Mouse (Mus musculus) midbrain, embryonic 11.5 days (tissue): ENCODE data around the gene Olfr1428. TPM values are rescaled to one million over a fixed set of nuclear protein-coding genes. Genes with fewer than 3 reads are reported as not detected.
"Not testable (repeated sequence)": the region's sequence is repeated elsewhere in the genome, so short reads cannot be mapped to it uniquely, and the experiment has no call there.

Source experiments
- ATAC-seq: fragments of 200-750 bp; cut with Nextera tagmentation; 2 replicates; pipeline ENCODE4 v1.8.0; 2017; ENCODE audit warnings: moderate TSS enrichment, moderate library complexity; ENCODE audit not compliant: low FRiP score
- DNase-seq: peaks from one replicate; pipeline ENCODE4 v3.0.0; 2015; ENCODE audit warnings: low spot score; ENCODE audit errors: missing footprints
- H3K27ac ChIP-seq: fragments of 300-500 bp; sonication (generic); 2 replicates; pipeline ENCODE4 v1.5.1; 2014; ENCODE audit warnings: low read depth, low read length
- H3K27me3 ChIP-seq: fragments of 300-500 bp; sonication (generic); 2 replicates; pipeline ENCODE4 v1.6.1; 2014; ENCODE audit warnings: mild to moderate bottlenecking, low read length, moderate library complexity, mixed read lengths; ENCODE audit not compliant: control insufficient read depth, insufficient read depth
- H3K36me3 ChIP-seq: fragments of 300-500 bp; sonication (generic); 2 replicates; pipeline ENCODE4 v1.6.1; 2014; ENCODE audit warnings: mild to moderate bottlenecking, low read length, moderate library complexity, mixed read lengths; ENCODE audit not compliant: control insufficient read depth, insufficient read depth
- H3K4me1 ChIP-seq: fragments of 300-500 bp; sonication (generic); 2 replicates; pipeline ENCODE4 v1.6.1; 2014; ENCODE audit warnings: low read length; ENCODE audit not compliant: control insufficient read depth, insufficient read depth
- H3K4me2 ChIP-seq: fragments of 300-500 bp; sonication (generic); 2 replicates; pipeline ENCODE4 v1.6.1; 2014; ENCODE audit warnings: mild to moderate bottlenecking, moderate library complexity
- H3K4me3 ChIP-seq: fragments of 300-500 bp; sonication (generic); 2 replicates; pipeline ENCODE4 v1.5.1; 2014; ENCODE audit warnings: low read depth, low read length
- H3K9ac ChIP-seq: fragments of 300-500 bp; sonication (generic); 2 replicates; pipeline ENCODE4 v1.6.1; 2014; ENCODE audit warnings: low read length
- H3K9me3 ChIP-seq: fragments of 300-500 bp; sonication (generic); 2 replicates; pipeline ENCODE4 v1.6.1; 2016; ENCODE audit warnings: low read length; ENCODE audit not compliant: control insufficient read depth
- WGBS: fragments of 180-500 bp; shearing (Covaris S2); extraction: QIAGEN DNeasy Blood & Tissue Kit; methylation state at CpG from one replicate; pipeline ENCODE4 v1.1.7; 2014; 5-methylcytosine and 5-hydroxymethylcytosine counted together
- polyA plus RNA-seq: library from polyadenylated mRNA; unstranded; fragments of >200 nt; fragmentation: Nextera tagmentation; extraction: Ambion mirVana; gene quantifications from 2 replicates; pipeline ENCODE4 v1.2.1, GENCODE M21; 2014

Gene Olfr1428
- polyA plus RNA-seq, 1 experiment from 2014 or later = not detected

DNA sequence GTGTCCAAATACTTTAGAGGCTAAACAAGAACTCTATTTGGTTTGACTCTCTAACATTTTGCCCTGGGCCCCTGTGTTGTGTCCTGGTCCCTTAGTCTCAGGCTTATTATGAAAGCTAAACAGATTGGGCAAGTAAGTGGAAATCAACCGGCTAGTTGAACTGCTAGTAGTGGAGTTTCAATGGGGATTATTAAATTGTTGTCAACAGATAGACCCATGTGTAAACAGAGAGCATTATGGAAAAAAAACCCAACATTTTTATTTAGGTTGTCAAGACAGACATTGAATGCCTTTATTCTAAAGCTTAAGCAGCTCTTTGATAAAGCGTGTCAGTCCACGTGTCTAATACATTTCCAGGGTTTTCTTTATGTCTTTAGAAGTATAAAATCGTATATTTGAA, 38.1 kb downstream of the Olfr1428 start, which contains the start of gene Olfr1425:
TSS of gene Olfr1425 (minus strand) at position 101 of the 400 bp plus-strand sequence.
- not testable (repeated sequence) for H3K27ac ChIP-seq, H3K4me3 ChIP-seq, DNase-seq, H3K36me3 ChIP-seq, H3K4me1 ChIP-seq, H3K9ac ChIP-seq, H3K9me3 ChIP-seq, ATAC-seq, H3K4me2 ChIP-seq, H3K27me3 ChIP-seq
- 83% methylated on average over 4 of the region's 4 CpGs for WGBS

DNA sequence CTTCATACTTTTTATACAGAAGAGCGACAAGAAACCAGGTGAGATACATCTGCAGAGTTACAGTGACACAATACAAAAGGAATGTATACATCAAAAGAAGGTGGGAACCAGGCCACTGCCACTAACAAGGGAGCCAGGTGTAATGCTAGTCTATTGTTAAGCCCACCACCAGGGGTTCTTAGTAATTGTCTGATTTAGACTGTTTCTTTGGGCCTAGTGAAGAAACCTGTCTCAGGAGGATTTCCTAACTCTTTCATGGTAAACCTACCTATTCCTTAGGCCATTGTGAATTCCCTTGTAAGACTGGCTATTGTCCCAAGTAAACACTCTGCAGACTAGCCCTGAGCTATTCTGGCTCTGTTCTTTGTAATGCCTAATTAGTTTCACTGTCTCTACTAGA, 46.2 kb downstream of the Olfr1428 start:
- H3K4me2 ChIP-seq, H3K27me3 ChIP-seq, H3K27ac ChIP-seq, H3K4me1 ChIP-seq, ATAC-seq, H3K36me3 ChIP-seq, H3K9ac ChIP-seq, DNase-seq, H3K9me3 ChIP-seq, H3K4me3 ChIP-seq: not testable (repeated sequence)
- WGBS = 88% methylated on average over 1 of the region's 1 CpGs

GRCm38 (mm10) chr19:12067806-12068205, 47.9 kb downstream of the Olfr1428 start:
- not testable (repeated sequence) for H3K4me1 ChIP-seq, H3K4me2 ChIP-seq

DNA sequence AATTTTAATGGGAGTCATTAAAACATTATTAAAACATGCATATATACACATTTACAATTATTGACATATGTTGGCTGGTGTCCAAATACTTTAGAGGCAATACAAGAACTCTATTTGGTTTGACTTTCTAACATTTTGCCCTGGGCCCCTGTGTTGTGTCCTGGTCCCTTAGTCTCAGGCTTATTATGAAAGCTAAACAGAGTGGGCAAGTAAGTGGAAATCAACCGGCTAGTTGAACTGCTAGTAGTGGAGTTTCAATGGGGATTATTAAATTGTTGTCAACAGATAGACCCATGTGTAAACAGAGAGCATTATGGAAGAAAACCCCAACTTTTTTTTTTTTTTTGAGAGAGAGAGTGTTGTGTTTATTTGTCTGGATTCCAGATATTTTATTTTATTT, 53.1 kb downstream of the Olfr1428 start, which contains the start of gene Olfr1424:
TSS of gene Olfr1424 (minus strand) at position 101 of the 400 bp plus-strand sequence.
- 86% methylated on average over 1 of the region's 1 CpGs for WGBS
- not testable (repeated sequence) for H3K27me3 ChIP-seq, H3K4me3 ChIP-seq, ATAC-seq, H3K4me1 ChIP-seq, H3K27ac ChIP-seq, H3K9ac ChIP-seq, H3K36me3 ChIP-seq, H3K9me3 ChIP-seq, DNase-seq, H3K4me2 ChIP-seq

More at GRCm38 (mm10) chr19:12067806-12068205, 47.9 kb downstream of the Olfr1428 start:
- not testable (repeated sequence) for H3K27me3 ChIP-seq, DNase-seq, ATAC-seq, H3K9me3 ChIP-seq, H3K4me3 ChIP-seq, H3K9ac ChIP-seq, H3K27ac ChIP-seq, H3K36me3 ChIP-seq
- WGBS = 83% methylated on average over 1 of the region's 1 CpGs

Other genes starting within 250 kb of the Olfr1428 start
- not detected in 2 replicates for gene Olfr1419, start 240.8 kb downstream of the Olfr1428 start, polyA plus RNA-seq
- gene Olfr1420, start 229.3 kb downstream of the Olfr1428 start, polyA plus RNA-seq = 0.08 TPM in 1 of 2 replicates, not detected in the other
- gene Patl1, start 203.5 kb downstream of the Olfr1428 start, polyA plus RNA-seq = 30.2 and 30.3 TPM in 2 replicates
- 5.3 and 6.0 TPM in 2 replicates for gene Osbp, start 150.0 kb downstream of the Olfr1428 start, polyA plus RNA-seq
- gene Olfr1423, start 74.6 kb downstream of the Olfr1428 start, polyA plus RNA-seq = 0.03 TPM in 1 of 2 replicates, not detected in the other
- not detected in 2 replicates for gene Olfr1424, start 53.2 kb downstream of the Olfr1428 start, polyA plus RNA-seq
- gene Olfr1425, start 38.2 kb downstream of the Olfr1428 start, polyA plus RNA-seq = not detected in 2 replicates
- gene Olfr1426, start 23.9 kb downstream of the Olfr1428 start, polyA plus RNA-seq = not detected in 2 replicates
- gene Olfr1427, start 12.6 kb downstream of the Olfr1428 start, polyA plus RNA-seq = not detected in 2 replicates
- not detected in 2 replicates for gene Olfr76, start 7.3 kb upstream of the Olfr1428 start, polyA plus RNA-seq
- not detected in 2 replicates for gene Olfr1555-ps1, start 54.2 kb upstream of the Olfr1428 start, polyA plus RNA-seq
- gene Olfr1431, start 84.7 kb upstream of the Olfr1428 start, polyA plus RNA-seq = not detected in 2 replicates
- gene Olfr1432, start 116.7 kb upstream of the Olfr1428 start, polyA plus RNA-seq = not detected in 2 replicates
- gene Olfr262, start 125.8 kb upstream of the Olfr1428 start, polyA plus RNA-seq = not detected in 2 replicates
- gene Olfr235, start 145.1 kb upstream of the Olfr1428 start, polyA plus RNA-seq = not detected in 2 replicates
- gene Olfr1434, start 164.0 kb upstream of the Olfr1428 start, polyA plus RNA-seq = not detected in 2 replicates
- gene Olfr1436, start 183.2 kb upstream of the Olfr1428 start, polyA plus RNA-seq = not detected in 2 replicates
- gene Olfr1437, start 209.2 kb upstream of the Olfr1428 start, polyA plus RNA-seq = not detected in 2 replicates
- not detected in 2 replicates for gene Olfr1438-ps1, start 220.0 kb upstream of the Olfr1428 start, polyA plus RNA-seq